Mouse (Mus musculus): ENCODE measurements around the gene Slc35g1.
"Not testable (repeated sequence)": the region's sequence is repeated elsewhere in the genome, so short reads cannot be mapped to it uniquely, and the experiment has no call there.

The Slc35g1 gene

GRCm38 (mm10) chr19:38395701-38396632 lies at the start of gene Slc35g1:
TSS of gene Slc35g1 (plus strand) at chr19:38395980.
- peak; percentile 54 for DNase-seq

DNA sequence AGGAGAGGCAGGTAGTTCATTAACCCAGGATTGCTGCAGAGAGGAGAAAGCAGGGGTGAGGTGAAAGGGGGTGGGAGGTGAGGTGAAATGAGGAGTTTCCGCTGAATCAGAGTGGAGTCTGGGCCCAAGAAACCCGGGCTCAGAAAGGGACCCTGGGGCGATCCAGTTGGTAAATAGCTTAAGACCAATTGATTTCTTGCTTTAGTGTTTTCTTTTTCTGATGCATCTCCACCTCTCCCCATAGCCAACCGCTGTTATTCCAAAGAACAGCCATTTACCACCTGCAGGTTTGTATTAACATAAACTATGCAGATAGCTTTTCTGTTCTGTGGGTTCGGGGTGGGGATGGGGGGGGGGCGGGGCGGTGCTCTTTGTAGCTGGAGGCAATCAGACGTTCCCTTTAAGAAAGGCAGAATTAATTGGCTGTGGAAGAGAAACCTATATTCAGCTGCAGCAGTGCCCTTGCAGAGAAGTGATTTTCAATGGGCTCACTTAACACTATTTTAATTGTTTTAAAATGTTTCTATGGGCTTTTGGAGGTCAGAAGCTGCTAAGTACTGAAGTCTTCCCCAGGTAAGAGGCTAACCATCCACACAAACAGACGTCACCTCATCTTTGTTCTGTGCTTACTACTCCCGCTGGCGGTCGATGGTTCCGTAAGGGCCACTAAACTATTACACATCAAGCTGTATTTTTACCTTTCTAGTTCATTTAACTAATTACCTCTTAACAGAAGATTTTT lies 47.3 kb upstream of the Slc35g1 start:
- no peak for DNase-seq

GRCm38 (mm10) chr19:38349013-38349341 lies 46.8 kb upstream of the Slc35g1 start:
- no peak for DNase-seq

GRCm38 (mm10) chr19:38351202-38351601 lies 44.6 kb upstream of the Slc35g1 start:
- DNase-seq: no peak

- no peak for DNase-seq
Observed at GRCm38 (mm10) chr19:38351728-38352127, 44.1 kb upstream of the Slc35g1 start.

DNA sequence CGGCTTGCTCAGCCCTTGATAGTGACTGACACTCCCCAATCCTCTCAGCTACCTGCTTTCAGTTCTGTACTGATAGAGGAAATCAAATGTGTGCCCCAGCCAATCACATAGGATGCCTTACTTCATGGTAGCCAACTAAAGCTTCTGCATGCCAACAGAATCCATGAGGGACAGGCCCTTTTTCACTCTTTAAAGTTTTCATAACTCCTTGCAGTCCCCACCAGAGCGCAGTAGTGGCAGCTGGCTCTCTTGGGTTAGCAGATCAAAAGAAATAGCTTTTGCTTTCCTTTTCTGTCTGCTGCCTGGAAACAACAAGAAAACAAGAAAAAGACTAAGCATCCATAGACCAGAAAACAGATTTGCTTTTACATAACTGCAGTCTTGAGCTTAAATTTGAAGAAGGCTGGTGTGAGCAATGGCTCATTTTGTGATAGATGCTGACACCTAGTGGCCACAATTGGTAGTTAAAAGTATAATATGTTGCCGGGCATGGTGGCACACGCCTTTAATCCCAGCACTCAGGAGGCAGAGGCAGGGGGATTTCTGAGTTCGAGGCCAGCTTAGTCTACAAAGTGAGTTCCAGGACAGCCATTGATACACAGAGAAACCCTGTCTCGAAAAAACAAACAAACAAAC lies 43.2 kb upstream of the Slc35g1 start:
- DNase-seq: peak; percentile 62

- DNase-seq: no peak
Observed at GRCm38 (mm10) chr19:38354279-38354678, 41.5 kb upstream of the Slc35g1 start.

DNA sequence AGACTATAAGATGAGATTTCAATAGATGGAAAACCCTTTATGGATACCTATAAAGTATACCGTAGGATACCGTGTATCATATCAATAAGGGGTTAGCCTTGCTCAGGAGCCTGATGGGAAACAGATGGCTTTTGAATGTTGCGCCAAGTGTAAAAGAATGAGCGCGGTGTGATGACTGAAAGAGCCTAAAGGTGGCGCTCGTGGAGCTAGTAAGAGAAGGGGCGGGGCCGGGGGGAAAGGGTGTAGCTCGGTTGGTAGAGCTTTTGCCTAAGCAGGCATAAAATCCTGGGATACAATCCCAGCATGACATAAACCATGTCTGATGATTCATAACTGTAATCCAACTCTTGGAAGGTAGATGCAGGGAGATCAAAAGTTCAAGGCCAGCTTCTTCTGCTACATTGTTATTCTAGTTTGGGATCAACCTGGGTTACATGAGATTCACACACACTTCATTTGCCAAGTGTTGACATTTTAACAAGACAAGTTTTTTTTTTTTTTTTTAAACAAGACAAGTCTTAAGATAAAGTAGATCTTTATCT lies 40.9 kb upstream of the Slc35g1 start:
- no peak for DNase-seq

- DNase-seq: no peak
Observed at GRCm38 (mm10) chr19:38356211-38356828, 39.5 kb upstream of the Slc35g1 start.

DNA sequence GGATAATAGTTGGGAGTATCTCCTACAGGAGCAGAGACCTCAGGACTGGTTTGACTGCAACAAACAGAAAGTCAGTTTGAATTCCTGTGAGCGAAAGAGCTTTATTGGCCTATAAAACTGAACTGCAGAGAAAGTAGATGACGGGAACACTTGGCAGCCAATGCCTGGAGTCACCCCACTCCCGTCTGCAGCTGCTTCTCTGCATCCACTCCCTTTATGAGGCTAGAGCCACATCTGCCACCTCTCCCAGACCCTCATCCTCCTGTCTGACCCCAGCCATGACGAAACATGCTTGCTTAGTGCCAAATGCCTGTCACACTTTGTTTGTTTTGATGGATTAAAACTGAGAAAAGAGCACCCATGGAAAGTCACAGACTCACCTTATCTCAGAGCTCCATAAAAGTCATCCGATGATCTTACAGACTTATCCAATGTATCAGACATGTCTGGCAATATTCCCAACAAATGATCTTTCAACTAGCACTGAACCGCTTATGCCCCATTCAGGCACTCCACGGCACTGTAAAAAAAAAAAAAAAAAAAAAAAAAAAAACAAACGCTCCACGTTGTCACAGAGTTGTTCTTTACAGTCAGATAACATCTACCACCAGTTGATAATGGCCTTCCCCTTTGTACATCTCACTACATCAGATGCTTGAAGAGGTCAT lies 37.7 kb upstream of the Slc35g1 start:
- DNase-seq: no peak

DNA sequence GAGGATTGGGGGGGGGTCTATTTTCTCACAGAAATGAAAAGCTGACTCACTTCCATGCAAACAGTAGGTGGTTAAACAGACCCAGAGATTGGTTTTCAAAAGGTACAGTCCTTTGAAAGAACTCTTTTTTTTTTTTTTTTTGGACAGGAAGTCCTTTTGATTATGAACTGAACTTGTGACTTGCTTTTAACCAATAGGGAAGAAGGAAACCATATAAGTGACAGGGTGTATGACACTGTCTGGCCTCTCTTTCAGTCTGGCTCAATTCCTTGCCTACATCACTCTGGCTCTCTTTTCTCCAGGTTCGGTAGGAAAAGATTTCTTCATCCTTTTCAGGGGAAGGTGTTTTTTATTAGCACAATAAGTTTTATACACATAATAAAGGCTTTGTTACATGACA lies 36.5 kb upstream of the Slc35g1 start:
- DNase-seq: no peak

- DNase-seq: no peak
Observed at GRCm38 (mm10) chr19:38361850-38362249, 33.9 kb upstream of the Slc35g1 start.

DNA sequence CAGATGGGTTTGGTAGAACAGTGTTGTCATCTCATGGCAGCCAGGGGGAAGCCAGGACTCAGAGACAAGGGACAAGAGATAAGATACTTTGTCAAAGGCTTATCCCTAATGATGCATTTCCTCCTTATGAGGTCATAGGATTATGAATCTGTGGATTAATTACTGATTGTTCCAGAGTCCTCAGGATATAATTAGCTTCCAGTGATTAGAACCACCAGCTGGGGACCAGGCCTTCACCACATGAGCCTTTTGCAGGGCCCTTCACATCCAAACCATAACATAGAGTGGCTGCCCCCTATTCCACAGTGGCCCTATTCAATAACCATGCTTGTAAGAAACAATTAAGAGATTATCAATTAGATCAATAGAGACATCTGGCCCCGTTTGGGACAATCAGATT lies 32.4 kb upstream of the Slc35g1 start:
- DNase-seq: no peak

DNA sequence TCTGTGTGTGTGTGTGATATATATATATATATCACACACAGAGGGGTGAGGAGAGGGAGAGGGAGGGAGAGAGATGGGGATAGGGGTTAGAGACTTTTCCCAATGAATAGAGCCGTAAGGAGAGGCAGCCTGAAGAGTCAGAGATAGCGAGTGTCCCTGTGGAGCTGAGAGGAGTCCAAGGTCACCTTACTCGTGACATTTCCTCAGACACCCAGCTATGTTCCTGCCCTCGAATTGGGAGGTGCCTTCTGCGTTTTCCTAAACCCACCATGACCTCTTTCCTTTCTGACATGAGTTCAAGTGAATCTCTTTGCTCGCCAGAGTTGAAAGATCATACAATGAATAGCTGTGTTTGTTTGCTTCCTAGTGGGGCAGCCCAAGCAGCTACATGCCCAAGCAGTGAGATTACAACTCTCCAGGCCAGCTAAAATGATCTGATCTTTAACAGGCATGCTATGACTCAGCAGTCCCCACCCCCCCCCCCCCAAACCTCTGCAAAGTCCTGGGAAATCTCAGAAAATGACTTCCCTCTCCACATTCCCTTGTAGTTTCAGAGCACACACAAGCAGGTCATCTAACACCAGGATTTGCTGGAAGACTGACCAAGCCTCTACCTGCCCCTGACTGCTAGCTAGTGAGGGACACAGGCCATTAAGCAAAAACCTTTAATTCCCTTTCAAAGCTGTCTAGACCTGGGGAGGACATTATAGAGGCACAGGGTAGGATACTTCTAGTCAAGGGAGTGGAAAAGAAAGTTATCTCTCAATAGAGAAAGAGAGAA lies 31.7 kb upstream of the Slc35g1 start:
- DNase-seq: no peak

GRCm38 (mm10) chr19:38364939-38365614 lies 30.7 kb upstream of the Slc35g1 start:
- no peak for DNase-seq

DNA sequence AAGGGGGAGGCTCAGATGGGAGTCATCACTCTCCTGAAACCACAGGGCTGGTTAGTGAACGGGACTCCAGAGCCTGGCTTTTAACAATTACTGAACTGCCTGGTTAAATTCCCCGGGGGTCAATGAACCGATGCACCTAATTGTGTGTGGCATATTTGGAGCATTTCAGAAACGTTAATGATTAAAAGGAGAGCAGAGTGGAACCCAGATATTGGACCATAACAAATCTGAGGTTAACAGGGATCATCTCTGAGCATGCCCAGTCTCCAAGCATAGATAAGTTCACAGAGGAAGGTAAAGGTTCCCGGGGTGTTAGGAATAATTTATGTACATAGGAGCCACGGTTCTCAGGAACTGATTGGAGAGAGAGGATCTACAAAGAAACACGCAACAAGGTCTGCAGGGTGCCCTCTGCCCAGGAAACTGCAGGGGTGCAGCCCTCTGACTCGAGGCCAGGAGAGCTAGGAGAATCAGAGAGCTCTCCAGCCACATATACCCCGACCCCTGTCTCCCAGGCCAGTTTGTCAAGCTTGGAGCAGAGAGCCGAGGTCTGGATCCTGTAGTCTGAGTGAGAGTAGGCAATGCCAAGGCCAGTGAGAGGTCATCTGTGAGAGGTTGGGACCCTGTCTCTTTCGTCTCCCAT lies 23.2 kb upstream of the Slc35g1 start:
- no peak for DNase-seq

GRCm38 (mm10) chr19:38373371-38373770 lies 22.4 kb upstream of the Slc35g1 start:
- DNase-seq: no peak

GRCm38 (mm10) chr19:38383769-38384168 lies 12.0 kb upstream of the Slc35g1 start:
- no peak for DNase-seq

GRCm38 (mm10) chr19:38387021-38387420 lies 8.8 kb upstream of the Slc35g1 start:
- DNase-seq: not testable (repeated sequence)

DNA sequence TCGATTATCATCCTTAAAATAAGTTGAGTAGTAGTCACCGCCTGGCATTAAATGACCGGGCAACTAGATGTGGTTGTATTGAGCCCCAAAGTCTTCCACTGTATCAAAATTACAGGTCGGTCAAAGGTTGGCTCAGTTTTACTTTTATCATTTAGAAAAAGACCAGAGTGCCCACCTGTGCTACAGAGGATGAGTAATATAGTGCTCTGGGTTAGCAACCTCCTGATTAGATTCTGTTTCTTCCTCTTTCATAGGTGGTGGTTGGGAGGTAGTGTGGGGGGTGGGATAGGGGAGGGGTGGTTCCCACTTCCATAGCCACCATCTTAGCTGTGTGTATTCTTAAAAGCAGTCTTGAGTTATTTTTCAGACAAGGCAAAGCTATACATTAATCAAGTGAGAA lies 7.9 kb upstream of the Slc35g1 start:
- no peak for DNase-seq

GRCm38 (mm10) chr19:38396633-38396970 lies 822 bp downstream of the Slc35g1 start:
- peak; percentile 17 for DNase-seq
